Mouse (Mus musculus): ENCODE data around the gene Il21r. TPM values are rescaled to one million over a fixed set of nuclear protein-coding genes. Genes with fewer than 3 reads are reported as not detected.

Gene Il21r
- total RNA-seq (2023): 181 TPM

DNA sequence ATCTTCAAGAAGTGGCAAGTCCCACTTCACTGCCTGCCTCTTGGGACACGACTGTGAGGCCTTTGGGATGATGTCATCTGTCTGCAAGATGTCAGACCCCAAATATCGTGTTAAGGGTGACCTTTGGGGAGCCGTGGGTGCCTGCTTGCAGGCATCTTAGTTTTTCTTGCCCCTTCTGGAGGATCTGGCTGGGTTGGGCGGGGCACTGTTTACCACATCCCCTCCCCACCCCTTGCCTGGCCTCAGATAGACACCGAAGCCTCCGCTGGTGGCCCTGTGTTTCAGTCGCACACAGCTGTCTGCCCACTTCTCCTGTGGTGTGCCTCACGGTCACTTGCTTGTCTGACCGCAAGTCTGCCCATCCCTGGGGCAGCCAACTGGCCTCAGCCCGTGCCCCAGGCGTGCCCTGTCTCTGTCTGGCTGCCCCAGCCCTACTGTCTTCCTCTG, at the start of gene Il21r:
Gene Il21r (plus strand): TSS at position 245 of the 447 bp plus-strand sequence.

Other genes starting within 250 kb of the Il21r start
- gene Kdm8, start 158.8 kb upstream of the Il21r start, total RNA-seq (2023): 5.4 TPM
- 48.6 TPM for gene Nsmce1, start 111.8 kb upstream of the Il21r start, total RNA-seq (2023)
- 393 TPM for gene Il4ra, start 51.3 kb upstream of the Il21r start, total RNA-seq (2023)
- gene Gtf3c1, start 104.4 kb downstream of the Il21r start, total RNA-seq (2023): 80.5 TPM
- gene D430042O09Rik, start 104.5 kb downstream of the Il21r start, total RNA-seq (2023): 20.0 TPM